Mouse (Mus musculus) kidney, postnatal 14 days (tissue): Measurements from ENCODE around the gene Pigk.

Source experiments
- DNase-seq: peaks from one replicate; pipeline ENCODE4 v3.0.0; 2022; ENCODE audit warnings: mixed read lengths

Pigk gene

GRCm38 (mm10) chr3:152907683-152908082, 193.8 kb downstream of the Pigk start:
- no peak for DNase-seq

GRCm38 (mm10) chr3:152911578-152911977, 197.7 kb downstream of the Pigk start:
- no peak for DNase-seq

DNA sequence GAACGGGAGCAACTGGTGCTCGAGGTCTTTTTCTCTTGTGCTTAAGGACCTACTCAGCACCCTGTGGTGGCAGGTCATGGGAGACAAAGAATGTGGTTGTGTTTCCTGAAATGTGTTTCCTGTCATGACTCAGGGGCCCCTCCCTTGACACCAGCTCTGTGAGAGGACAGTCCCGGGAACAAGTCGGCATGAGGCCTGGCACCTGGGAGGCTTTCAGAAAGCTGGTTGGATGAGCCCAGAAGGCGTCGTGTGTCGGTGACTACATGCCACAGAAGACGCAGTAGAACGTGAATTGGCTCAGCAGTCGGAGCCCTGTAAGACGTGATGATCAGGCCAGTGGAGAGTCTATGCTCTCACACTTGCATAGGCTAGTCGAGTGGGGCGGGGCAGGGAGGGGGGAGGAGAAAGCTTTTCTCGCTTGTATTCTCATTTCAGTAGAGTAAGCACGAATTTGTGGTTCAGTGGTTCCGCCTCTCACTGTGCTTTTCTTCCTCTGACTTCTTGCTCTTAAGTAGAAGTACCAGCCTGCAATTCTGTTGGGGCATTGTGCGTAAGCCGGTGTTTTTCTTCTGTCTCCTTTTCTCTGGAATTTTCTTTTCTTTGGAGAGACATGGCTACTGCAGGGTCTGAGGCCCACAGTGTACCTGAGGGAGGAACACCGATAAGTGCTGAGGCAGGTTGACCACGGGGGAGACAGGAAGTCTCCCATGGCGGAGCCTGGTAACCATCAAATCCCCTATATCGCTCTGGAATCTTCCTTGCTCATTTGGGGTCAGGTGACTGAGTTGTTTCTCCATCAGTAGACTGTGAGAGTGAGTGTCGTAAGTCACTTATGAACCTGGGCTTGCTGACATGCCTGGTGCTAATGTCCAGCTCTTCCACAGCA, 198.6 kb downstream of the Pigk start:
- no peak for DNase-seq

DNA sequence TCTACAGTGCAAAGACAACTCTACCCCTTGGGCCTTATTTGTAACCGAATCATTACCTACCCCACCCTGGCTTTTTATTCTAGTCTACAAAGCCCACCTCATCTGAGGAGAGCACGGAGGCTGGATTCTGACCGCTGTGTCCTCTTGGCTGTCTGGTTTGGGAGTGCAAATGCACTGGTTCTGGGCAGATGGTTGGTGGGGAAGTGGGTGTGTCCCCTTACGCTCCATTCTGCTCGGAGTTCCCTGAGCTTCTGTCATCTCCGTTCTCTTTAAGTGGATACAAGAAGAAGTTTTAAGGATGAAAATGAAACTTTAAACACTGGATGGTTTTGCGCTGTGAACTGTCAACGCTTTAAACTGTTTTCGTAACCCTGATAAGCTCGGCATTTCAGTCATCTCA, 199.2 kb downstream of the Pigk start:
- no peak for DNase-seq

- no peak for DNase-seq
These were observed 199.7 kb downstream of the Pigk start for GRCm38 (mm10) chr3:152913625-152914024.

- no peak for DNase-seq
These were observed 200.5 kb downstream of the Pigk start for GRCm38 (mm10) chr3:152914376-152914775.

- no peak for DNase-seq
These were observed 203.7 kb downstream of the Pigk start for GRCm38 (mm10) chr3:152917579-152917978.

GRCm38 (mm10) chr3:152919101-152919500, 205.2 kb downstream of the Pigk start:
- DNase-seq = no peak

- no peak for DNase-seq
These were observed 206.5 kb downstream of the Pigk start for GRCm38 (mm10) chr3:152920365-152920764.

- DNase-seq = no peak
These were observed 209.6 kb downstream of the Pigk start for GRCm38 (mm10) chr3:152923530-152923929.

DNA sequence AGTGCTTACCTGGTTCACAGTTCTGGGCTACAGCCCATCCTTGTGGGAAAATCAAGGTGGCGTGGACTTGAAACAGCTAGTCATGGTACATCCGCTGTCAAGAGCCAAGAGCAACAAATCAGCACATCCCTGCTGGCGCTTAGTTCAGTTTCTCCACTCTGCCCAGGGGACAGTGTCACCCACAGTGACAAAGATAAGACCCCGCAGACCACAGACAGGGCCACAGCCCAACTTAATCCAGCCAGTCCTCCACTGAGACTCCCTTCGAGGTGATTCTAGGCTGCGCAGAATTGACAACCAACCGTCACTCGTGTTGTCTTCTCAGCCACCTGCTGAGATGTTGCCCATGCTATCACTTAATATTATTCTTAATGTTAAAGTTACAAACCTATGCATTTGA, 211.5 kb downstream of the Pigk start:
- DNase-seq = no peak

DNA sequence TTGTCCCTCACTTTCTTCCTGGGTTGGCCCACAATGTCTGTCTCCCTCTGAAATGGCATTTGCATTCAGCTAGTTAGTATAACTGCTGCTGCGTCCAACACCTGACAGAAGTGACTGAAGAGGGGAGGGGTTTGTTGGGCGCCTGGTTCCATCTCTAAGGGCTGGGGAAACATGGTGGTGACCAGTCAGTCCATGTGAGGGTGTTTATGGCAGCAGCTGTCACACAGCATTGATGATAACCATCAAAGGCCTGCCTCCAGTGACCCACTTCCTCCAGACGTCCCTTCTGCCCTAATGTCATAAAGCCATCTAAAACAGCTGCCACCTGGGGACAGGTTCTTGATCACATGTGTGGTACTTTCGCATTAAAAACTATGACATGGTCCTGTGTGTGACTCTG, 212.3 kb downstream of the Pigk start:
- DNase-seq = no peak

DNA sequence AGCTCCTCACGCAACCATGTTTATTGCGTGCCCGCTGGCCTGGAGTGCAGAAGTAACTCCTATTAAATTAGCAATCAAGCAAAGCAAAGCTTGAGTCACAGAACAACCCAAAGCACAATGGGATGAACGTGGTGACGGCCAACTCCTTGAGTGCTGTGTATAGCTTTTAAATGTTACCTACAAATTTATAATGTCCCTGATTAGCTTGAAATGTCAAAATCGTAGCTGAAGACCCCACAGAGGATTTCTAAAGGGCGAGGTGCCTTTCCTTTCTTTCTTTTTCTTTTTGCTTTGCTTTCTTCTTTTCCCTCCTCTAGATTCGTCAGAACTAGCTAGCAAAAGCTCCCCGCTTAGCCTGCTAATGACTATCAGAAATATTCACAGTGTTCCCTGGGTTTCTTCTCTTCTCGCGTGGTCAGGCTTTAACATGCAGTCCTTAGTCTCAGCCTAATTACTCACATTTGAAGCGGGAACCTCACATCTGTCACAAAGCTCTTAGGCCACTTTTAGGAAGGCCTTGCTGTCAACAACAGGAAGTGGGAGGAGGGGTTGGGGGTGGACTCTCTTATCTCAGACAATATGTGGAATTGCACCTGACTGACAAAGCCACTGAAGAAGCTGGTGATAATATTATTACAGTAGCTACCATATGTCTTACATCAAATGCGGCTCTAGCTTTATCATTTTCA, 214.5 kb downstream of the Pigk start:
- DNase-seq = no peak

GRCm38 (mm10) chr3:152929256-152929787, 215.4 kb downstream of the Pigk start:
- no peak for DNase-seq

DNA sequence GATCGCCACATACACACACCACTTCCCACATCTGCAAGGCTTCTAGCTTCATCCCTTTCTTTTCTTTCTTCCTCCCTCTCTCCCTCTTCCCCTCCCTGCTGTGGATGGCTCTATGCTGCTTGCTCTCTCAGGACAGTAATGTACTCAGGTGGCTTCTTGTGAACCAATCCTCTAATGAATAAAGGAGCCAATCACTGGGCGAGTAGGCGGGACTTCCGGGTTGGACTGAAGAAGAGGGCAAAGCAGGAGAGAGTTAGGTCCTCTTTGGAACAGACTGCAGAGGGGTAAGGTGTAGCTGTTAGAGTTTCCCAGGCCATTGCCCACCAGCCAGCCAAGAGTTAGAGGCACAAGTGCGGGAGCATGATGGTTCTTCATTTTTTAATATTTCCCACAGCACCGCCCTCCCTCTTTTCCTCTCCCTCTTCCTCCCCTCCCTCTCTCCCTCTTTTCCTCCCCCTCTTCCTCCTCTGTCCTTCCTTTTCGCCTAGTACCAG, 215.9 kb downstream of the Pigk start:
- DNase-seq = no peak

- no peak for DNase-seq
These were observed 217.5 kb downstream of the Pigk start for GRCm38 (mm10) chr3:152931354-152931753.

DNA sequence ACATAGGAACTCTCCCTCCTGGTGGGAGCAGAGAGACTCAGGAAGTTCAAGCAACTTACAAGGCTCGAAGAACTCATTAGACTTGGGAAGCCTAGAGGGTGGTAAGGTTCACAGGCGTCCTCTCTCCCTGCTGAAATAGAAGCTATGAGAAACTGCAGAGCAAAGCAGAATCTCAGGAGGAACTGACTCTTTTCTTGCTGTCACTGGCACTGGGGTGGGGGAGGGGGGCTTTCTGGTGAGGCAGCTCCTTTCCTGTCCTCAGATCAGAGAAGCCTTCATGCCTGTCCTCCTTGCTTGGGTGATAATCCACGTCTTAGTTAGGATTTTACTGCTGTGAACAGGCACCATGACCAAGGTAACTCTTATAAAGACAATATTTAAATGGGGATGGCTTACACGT, 218.2 kb downstream of the Pigk start:
- no peak for DNase-seq

- no peak for DNase-seq
These were observed 218.6 kb downstream of the Pigk start for GRCm38 (mm10) chr3:152932544-152932943.

GRCm38 (mm10) chr3:152933737-152934136, 219.8 kb downstream of the Pigk start:
- DNase-seq = no peak

DNA sequence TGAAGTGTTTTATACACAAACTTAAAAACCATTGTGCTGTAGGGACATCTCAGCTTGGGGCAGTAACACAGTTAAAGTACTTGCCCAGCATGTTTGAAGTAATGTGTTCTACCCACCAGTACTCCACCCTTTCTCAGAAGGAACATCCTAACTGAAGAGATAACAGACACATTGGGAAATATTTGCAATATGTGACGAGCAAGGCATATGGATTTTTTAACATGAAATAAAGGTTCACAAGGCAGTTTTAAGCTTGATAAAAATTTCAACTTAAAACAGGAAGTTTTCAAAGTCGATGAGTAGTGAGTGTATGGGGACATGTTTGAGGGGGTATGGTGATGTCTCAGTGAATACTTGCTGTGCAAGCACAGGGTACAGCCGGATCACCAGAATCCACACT, 222.4 kb downstream of the Pigk start:
- DNase-seq = no peak

DNA sequence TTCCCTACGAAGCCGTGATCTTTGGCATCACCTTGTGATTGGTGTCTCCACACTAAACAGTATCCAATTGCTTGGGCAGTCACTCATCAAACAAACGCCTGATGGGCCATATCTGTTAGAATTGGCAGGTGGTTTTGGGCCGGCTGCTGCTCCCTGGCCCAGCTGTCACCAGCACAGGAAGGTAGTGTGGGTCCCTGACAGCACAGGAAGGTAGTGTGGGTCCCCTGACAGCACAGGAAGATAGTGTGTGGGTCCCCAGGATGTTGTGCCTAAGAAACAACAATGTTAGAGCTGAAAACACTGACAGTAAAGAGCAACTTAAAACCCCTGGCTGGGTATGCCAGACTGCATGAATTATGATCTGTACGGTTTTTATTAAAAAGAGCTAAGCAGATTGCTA, 227.8 kb downstream of the Pigk start:
- no peak for DNase-seq

- DNase-seq = no peak
These were observed 229.1 kb downstream of the Pigk start for GRCm38 (mm10) chr3:152942985-152943384.

GRCm38 (mm10) chr3:152944766-152945165, 230.9 kb downstream of the Pigk start:
- DNase-seq = no peak
